Mouse (Mus musculus): ENCODE data around the gene Cerkl. TPM values are rescaled to one million over a fixed set of nuclear protein-coding genes. Genes with fewer than 3 reads are reported as not detected.

Gene Cerkl
- polyA plus RNA-seq (2016; fragmentation: Nextera tagmentation; extraction: Ambion mirVana): 1.7 and 1.8 TPM in 2 replicates

GRCm38 (mm10) chr2:79456575-79457349 is at the start of gene Cerkl, which contains the start of gene Neurod1:
Gene Cerkl, minus strand, starts transcription at chr2:79456785.
Gene Neurod1, minus strand, starts transcription at chr2:79456751.
- Histone ChIP-seq H3K4me1 (no peaks in the 10 kb centered on the region), H3K9me3 (replicated peaks) (no peaks in the 10 kb centered on the region), H3K4me2 (peak within 1 kb of the TSS; percentile 56), H3K27me3 (replicated peaks) (peaks cover 71% of the 10 kb centered on the region), H3K36me3 (no peaks in the 10 kb centered on the region), H3K4me3 (peak within 1 kb of the TSS; percentile 33), H3K27ac (no peak within 1 kb of the TSS), H3K9ac (no peak within 1 kb of the TSS)
- 4% methylated on average over 41 of the region's 42 CpGs for WGBS (ENCODE audit: insufficient replicate concordance)
- no peak for ATAC-seq

- H3K27ac ChIP-seq: no peak overlapping the region
- WGBS (ENCODE audit: insufficient replicate concordance): 20% methylated on average over 10 of the region's 10 CpGs
- H3K9me3 ChIP-seq (replicated peaks): no peaks in the 10 kb centered on the region
- no peak overlapping the region for H3K4me3 ChIP-seq
- no peak for ATAC-seq
- H3K36me3 ChIP-seq: no peaks in the 10 kb centered on the region
- H3K4me1 ChIP-seq: no peaks in the 10 kb centered on the region
- H3K9ac ChIP-seq: no peak overlapping the region
- H3K4me2 ChIP-seq: no peak overlapping the region
- peaks cover 5% of the 10 kb centered on the region; the same call in 1 of the 2 replicates for H3K27me3 ChIP-seq (replicated peaks)
These were observed 42.6 kb upstream of the Cerkl start for GRCm38 (mm10) chr2:79498990-79499755.

GRCm38 (mm10) chr2:79485127-79485526 is 28.5 kb upstream of the Cerkl start:
- WGBS (ENCODE audit: insufficient replicate concordance): 51% methylated on average over 3 of the region's 3 CpGs

GRCm38 (mm10) chr2:79482511-79482910 is 25.9 kb upstream of the Cerkl start:
- Histone ChIP-seq H3K4me2 (no peak overlapping the region), H3K27ac (no peak overlapping the region), H3K4me1 (no peaks in the 10 kb centered on the region), H3K9me3 (replicated peaks) (no peaks in the 10 kb centered on the region), H3K9ac (no peak overlapping the region), H3K4me3 (no peak overlapping the region), H3K27me3 (replicated peaks) (no peaks in the 10 kb centered on the region), H3K36me3 (no peaks in the 10 kb centered on the region)
- ATAC-seq: no peak
- 73% methylated on average over 2 of the region's 2 CpGs for WGBS (ENCODE audit: insufficient replicate concordance)

More at GRCm38 (mm10) chr2:79485127-79485526, 28.5 kb upstream of the Cerkl start:
- no peak overlapping the region for H3K4me2 ChIP-seq
- H3K9ac ChIP-seq: no peak overlapping the region
- H3K27ac ChIP-seq: no peak overlapping the region
- H3K36me3 ChIP-seq: no peaks in the 10 kb centered on the region
- H3K27me3 ChIP-seq (replicated peaks): no peaks in the 10 kb centered on the region
- H3K4me3 ChIP-seq: no peak overlapping the region
- H3K4me1 ChIP-seq: no peaks in the 10 kb centered on the region
- no peaks in the 10 kb centered on the region for H3K9me3 ChIP-seq (replicated peaks)
- no peak for ATAC-seq

- ATAC-seq: no peak
- H3K27ac ChIP-seq: no peak overlapping the region
- 68% methylated on average over 4 of the region's 4 CpGs for WGBS (ENCODE audit: insufficient replicate concordance)
- no peak overlapping the region for H3K4me3 ChIP-seq
- no peaks in the 10 kb centered on the region for H3K9me3 ChIP-seq (replicated peaks)
- no peaks in the 10 kb centered on the region for H3K4me1 ChIP-seq
- no peak overlapping the region for H3K9ac ChIP-seq
- H3K4me2 ChIP-seq: no peak overlapping the region
- no peaks in the 10 kb centered on the region for H3K36me3 ChIP-seq
- H3K27me3 ChIP-seq (replicated peaks): peaks cover 33% of the 10 kb centered on the region
These were observed 5.8 kb upstream of the Cerkl start for GRCm38 (mm10) chr2:79462411-79462810.

GRCm38 (mm10) chr2:79461861-79462260 is 5.3 kb upstream of the Cerkl start:
- WGBS (ENCODE audit: insufficient replicate concordance): 49% methylated on average over 2 of the region's 2 CpGs
- ATAC-seq: no peak
- no peaks in the 10 kb centered on the region for H3K9me3 ChIP-seq (replicated peaks)
- peaks cover 39% of the 10 kb centered on the region for H3K27me3 ChIP-seq (replicated peaks)
- no peak overlapping the region for H3K27ac ChIP-seq
- no peaks in the 10 kb centered on the region for H3K4me1 ChIP-seq
- no peak overlapping the region for H3K4me3 ChIP-seq
- no peak overlapping the region for H3K4me2 ChIP-seq
- no peaks in the 10 kb centered on the region for H3K36me3 ChIP-seq
- no peak overlapping the region for H3K9ac ChIP-seq

- Histone ChIP-seq H3K9ac (no peak overlapping the region), H3K9me3 (replicated peaks) (no peaks in the 10 kb centered on the region), H3K4me2 (no peak overlapping the region), H3K4me1 (no peaks in the 10 kb centered on the region), H3K27me3 (replicated peaks) (peaks cover 52% of the 10 kb centered on the region), H3K4me3 (no peak overlapping the region), H3K27ac (no peak overlapping the region), H3K36me3 (no peaks in the 10 kb centered on the region)
- WGBS (ENCODE audit: insufficient replicate concordance): 0% methylated on average over 2 of the region's 2 CpGs
- ATAC-seq: no peak
These were observed 4.0 kb upstream of the Cerkl start for GRCm38 (mm10) chr2:79460586-79460985.

GRCm38 (mm10) chr2:79460107-79460506 is 3.5 kb upstream of the Cerkl start:
- no peaks in the 10 kb centered on the region for H3K9me3 ChIP-seq (replicated peaks)
- no peaks in the 10 kb centered on the region for H3K36me3 ChIP-seq
- WGBS (ENCODE audit: insufficient replicate concordance): 10% methylated on average over 14 of the region's 14 CpGs
- no peak for ATAC-seq
- H3K27ac ChIP-seq: no peak overlapping the region
- no peak overlapping the region for H3K4me3 ChIP-seq
- H3K4me1 ChIP-seq: no peaks in the 10 kb centered on the region
- peaks cover 56% of the 10 kb centered on the region for H3K27me3 ChIP-seq (replicated peaks)
- H3K4me2 ChIP-seq: no peak overlapping the region
- H3K9ac ChIP-seq: no peak overlapping the region

- H3K36me3 ChIP-seq: no peaks in the 10 kb centered on the region
- no peak for ATAC-seq
- no peak overlapping the region for H3K9ac ChIP-seq
- no peak overlapping the region for H3K4me2 ChIP-seq
- H3K4me3 ChIP-seq: no peak overlapping the region
- peaks cover 64% of the 10 kb centered on the region for H3K27me3 ChIP-seq (replicated peaks)
- no peak overlapping the region for H3K27ac ChIP-seq
- H3K4me1 ChIP-seq: no peaks in the 10 kb centered on the region
- 6% methylated on average over 44 of the region's 44 CpGs for WGBS (ENCODE audit: insufficient replicate concordance)
- H3K9me3 ChIP-seq (replicated peaks): no peaks in the 10 kb centered on the region
These were observed 2.8 kb upstream of the Cerkl start for GRCm38 (mm10) chr2:79459061-79460045.

- Histone ChIP-seq H3K27me3 (replicated peaks) (peaks cover 71% of the 10 kb centered on the region), H3K4me2 (no peak overlapping the region), H3K9ac (no peak overlapping the region), H3K4me3 (no peak overlapping the region), H3K36me3 (no peaks in the 10 kb centered on the region), H3K9me3 (replicated peaks) (no peaks in the 10 kb centered on the region), H3K4me1 (no peaks in the 10 kb centered on the region), H3K27ac (no peak overlapping the region)
- no peak for ATAC-seq
- 19% methylated on average over 3 of the region's 3 CpGs for WGBS (ENCODE audit: insufficient replicate concordance)
These were observed 1.3 kb upstream of the Cerkl start for GRCm38 (mm10) chr2:79457932-79458331.

GRCm38 (mm10) chr2:79457434-79457833 is 849 bp upstream of the Cerkl start:
- Histone ChIP-seq H3K9me3 (replicated peaks) (no peaks in the 10 kb centered on the region), H3K9ac (no peak overlapping the region), H3K4me2 (no peak overlapping the region), H3K36me3 (no peaks in the 10 kb centered on the region), H3K4me3 (no peak overlapping the region), H3K4me1 (no peaks in the 10 kb centered on the region), H3K27ac (no peak overlapping the region), H3K27me3 (replicated peaks) (peaks cover 71% of the 10 kb centered on the region)
- WGBS (ENCODE audit: insufficient replicate concordance): 58% methylated on average over 3 of the region's 3 CpGs
- ATAC-seq: no peak
